26 mouse cellular contexts compared by ENCODE assay signal in the genomic region with DNA sequence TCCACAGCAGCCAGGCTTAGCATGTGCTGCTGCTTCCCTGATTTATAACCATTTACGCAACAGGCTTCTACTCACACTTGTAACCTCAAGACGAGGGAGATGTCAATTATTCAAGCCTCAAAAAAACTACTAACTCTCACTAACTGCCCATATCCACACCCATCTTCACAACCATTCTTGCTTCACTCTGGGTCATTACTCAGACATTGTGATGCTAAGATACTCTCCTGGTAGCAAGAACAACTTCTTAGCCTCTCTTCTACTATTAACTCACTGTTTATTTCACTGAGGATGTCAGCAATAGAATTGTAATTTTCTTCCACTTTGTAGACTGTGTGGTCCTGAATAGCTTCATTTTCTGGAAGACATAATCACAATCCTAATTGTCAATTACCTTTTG.
DNase-seq lines count a peak whose midpoint lies in the region; ATAC-seq and TF ChIP-seq lines count a peak whose summit lies in the region.
"Had no signal": no experiment of that assay in that cellular context is flagged by ENCODE, and none has a peak within 500 bp of the region (broad histone marks: within the 10 kb centered on the region; RNA-seq: fewer than 3 reads in every experiment).

No protein-coding gene starts in this region.

- H3K27me3 ChIP-seq in forebrain, postnatal 0 days (ENCODE audit: insufficient read depth, low read length): no peaks in the 10 kb centered on the region
- H3K27me3 ChIP-seq: CH12.LX; embryonic facial prominence, embryonic 13.5 days; embryonic facial prominence, embryonic 15.5 days; forebrain, embryonic 12.5 days; Patski had no signal

- no peaks in the 10 kb centered on the region for H3K36me3 ChIP-seq in forebrain, postnatal 0 days (ENCODE audit: insufficient read depth)
- H3K36me3 ChIP-seq: embryonic facial prominence, embryonic 13.5 days; embryonic facial prominence, embryonic 15.5 days; forebrain, embryonic 10.5 days; forebrain, embryonic 12.5 days; G1E had no signal

- H3K27ac ChIP-seq in forebrain, postnatal 0 days (ENCODE audit: low read depth, low read length): no peak overlapping the region
- H3K27ac ChIP-seq: embryonic facial prominence, embryonic 13.5 days; embryonic facial prominence, embryonic 15.5 days; forebrain, embryonic 10.5 days; forebrain, embryonic 12.5 days had no signal

- DNase-seq in ES-CJ7 (ENCODE audit: low read depth, low spot score) (peak; percentile 92), R1 (ENCODE audit: low read depth, low spot score) (peak; percentile 70)
- no peak for DNase-seq in urinary bladder, postnatal 25 days (ENCODE audit: low spot score)
- no peak for DNase-seq in kidney, postnatal 14 days
- no peak for DNase-seq in forebrain, postnatal 0 days
- DNase-seq: adrenal gland, adult 8-10 months; adrenal gland, postnatal 14 days; adrenal gland, postnatal 36 days; B cell, adult 2 months; cerebellum, adult 11-12 months; cerebellum, adult 2 months; cerebellum, adult 9-10 months; cerebellum, postnatal 10 days; cerebellum, postnatal 25 days had no signal

- TF ChIP-seq CTCF in forebrain, postnatal 0 days (IDR thresholded peaks at IDR 0.05; ENCODE audit: low read depth): no peak

- no peak overlapping the region for H3K9ac ChIP-seq in forebrain, postnatal 0 days
- H3K9ac ChIP-seq: embryonic facial prominence, embryonic 13.5 days; embryonic facial prominence, embryonic 15.5 days; forebrain, embryonic 12.5 days had no signal

- H3K9me3 ChIP-seq in forebrain, postnatal 0 days (ENCODE audit: low read length): no peaks in the 10 kb centered on the region
- H3K9me3 ChIP-seq: embryonic facial prominence, embryonic 13.5 days; embryonic facial prominence, embryonic 15.5 days; forebrain, embryonic 10.5 days; forebrain, embryonic 12.5 days had no signal

- no peak overlapping the region for H3K4me3 ChIP-seq in forebrain, postnatal 0 days (ENCODE audit: low read depth, low read length)
- H3K4me3 ChIP-seq: embryonic facial prominence, embryonic 13.5 days; embryonic facial prominence, embryonic 15.5 days; erythroblast, embryonic 14.5 days; forebrain, embryonic 10.5 days; forebrain, embryonic 12.5 days had no signal

- 61% methylated on average over 2 of the region's 2 CpGs for WGBS in forebrain, postnatal 0 days

- ATAC-seq in forebrain, postnatal 0 days: no peak
- ATAC-seq: activated CD4-positive, CD25-positive, alpha-beta regulatory T cell, adult 4 months; CD4-positive, CD25-positive, alpha-beta regulatory T cell, adult 4 months; forebrain, embryonic 14.5 days; forebrain, embryonic 16.5 days; Patski had no signal

- H3K4me1 ChIP-seq in forebrain, postnatal 0 days (ENCODE audit: insufficient read depth): no peaks in the 10 kb centered on the region
- H3K4me1 ChIP-seq: embryonic facial prominence, embryonic 13.5 days; embryonic facial prominence, embryonic 15.5 days; forebrain, embryonic 10.5 days; forebrain, embryonic 12.5 days had no signal

- H3K4me2 ChIP-seq in forebrain, postnatal 0 days (ENCODE audit: low read depth): no peak overlapping the region
- H3K4me2 ChIP-seq: embryonic facial prominence, embryonic 13.5 days; embryonic facial prominence, embryonic 15.5 days; forebrain, embryonic 12.5 days had no signal

Comparison
In these comparisons a context has a peak if more than half of its experiments do, and no peak if none do; other contexts are left out.
1. DNase-seq: peak in ES-CJ7 (single experiment) and R1 (single experiment); none in urinary bladder, postnatal 25 days (single experiment), kidney, postnatal 14 days (single experiment) and forebrain, postnatal 0 days (single experiment).